Mouse (Mus musculus) kidney, postnatal 14 days (tissue): ENCODE results near the gene Rab10.

Experiments
- DNase-seq: peaks from one replicate; pipeline ENCODE4 v3.0.0; 2022; ENCODE audit warnings: mixed read lengths

The Rab10 gene

DNA sequence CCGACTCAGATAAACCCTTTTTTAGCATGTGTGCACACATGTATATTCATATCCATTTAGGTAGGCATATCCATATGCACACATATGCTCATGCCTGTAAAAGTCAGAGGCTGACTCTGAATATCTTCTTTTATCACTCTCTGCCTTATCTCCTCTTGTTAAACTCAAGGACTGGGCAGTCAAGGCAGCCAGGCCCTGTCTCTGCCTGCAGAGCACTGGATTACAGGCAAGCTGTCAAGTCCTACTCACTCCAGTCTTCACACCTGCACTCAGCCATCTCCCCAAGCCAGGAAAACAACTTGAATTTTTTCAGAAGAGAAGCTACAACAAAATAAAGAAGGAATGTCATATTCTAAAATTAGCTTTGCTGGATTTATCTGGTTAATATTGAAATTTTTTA lies 17.9 kb downstream of the Rab10 start:
- DNase-seq = no peak

DNA sequence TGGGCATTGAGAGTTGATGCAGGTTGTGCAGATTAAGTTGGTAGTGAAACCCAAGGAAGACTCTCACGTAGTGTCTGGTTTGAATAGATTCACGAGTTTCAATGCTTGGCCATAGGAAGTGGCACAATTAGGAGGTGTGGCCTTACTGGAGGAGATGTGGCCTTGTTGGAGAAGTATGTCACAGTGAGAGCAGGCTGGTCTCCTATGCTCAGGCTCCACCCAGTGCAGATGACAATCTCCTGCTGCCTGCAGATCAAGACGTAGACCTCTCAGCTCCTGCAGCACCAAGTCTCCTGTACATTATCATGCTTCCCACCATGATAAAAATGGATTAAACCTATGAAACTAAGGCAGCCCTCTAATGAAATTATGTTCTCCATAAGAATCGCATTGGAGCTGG lies 18.7 kb downstream of the Rab10 start:
- no peak for DNase-seq

DNA sequence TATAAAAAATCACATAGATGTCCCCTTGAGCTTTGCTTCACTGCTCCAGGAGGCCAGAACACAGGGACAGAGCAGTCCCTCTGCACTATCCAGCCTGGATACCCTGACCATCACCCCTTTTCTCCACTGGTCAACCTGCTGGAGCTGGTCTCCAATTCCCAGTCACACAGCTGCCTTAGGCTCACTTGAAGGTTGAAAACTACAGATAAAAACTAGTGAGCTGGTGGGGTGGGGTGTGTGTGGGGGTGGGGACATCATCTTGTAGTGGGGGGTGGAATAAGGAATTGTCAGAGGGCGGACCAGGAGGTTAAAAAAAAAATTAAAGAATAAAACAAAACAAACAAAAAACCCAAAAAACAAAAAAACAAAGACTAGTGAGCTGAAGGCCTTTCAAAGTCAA lies 21.3 kb downstream of the Rab10 start:
- no peak for DNase-seq

DNA sequence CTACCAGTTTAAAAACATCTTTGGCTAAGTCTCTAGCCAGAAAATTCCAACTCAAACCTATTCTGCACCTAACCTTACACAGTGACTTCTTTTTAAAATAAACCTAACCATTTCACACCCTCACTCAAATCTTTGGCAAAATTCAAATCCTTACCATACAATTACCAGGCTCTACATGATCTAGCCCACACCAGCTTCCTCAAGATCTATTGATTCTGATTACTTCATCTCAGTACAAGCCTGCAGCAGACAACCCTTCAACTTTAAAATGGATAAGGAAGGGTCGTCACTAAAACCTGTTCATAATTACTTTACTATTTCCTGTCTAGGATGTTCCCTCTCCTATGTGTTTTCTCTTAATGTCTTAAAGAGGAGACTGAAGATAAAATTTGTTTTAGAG lies 23.9 kb downstream of the Rab10 start:
- no peak for DNase-seq

DNA sequence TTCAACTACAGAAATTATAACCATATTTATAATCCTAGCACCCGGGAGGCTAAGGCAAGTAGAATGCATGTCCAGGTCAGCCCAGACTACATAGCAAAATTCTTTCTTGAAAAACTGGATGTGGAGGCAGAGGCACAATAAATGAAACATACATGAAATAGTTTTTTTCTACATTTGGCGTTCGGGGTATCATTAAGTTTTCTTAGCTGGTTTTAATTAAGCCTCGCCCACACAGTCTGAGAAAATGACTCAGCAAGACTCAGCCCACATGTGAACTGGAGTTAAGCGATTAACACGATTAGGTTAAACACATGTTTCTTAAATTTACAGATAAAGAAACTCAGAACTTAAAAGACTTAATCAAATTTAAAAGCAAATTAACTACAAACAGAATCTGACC lies 24.4 kb downstream of the Rab10 start:
- no peak for DNase-seq

DNA sequence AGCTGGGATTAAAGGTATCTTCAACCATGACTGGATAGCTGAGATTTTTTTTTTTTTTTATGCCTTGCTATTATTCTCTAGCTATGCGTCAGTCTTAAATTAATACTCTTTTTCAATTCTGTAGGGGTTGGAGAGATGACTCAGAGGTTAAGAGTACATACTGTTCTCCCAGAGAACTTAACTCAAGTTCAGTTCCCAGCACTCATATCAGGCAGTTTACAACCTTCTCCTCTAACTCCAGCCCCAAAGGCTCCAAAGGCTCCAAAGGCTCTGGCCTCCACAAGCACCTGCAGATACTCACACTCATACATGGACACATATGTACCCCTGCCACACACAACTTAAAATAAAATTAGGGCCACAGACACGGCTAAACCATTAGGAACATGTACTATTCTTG lies 25.3 kb downstream of the Rab10 start:
- DNase-seq = no peak

DNA sequence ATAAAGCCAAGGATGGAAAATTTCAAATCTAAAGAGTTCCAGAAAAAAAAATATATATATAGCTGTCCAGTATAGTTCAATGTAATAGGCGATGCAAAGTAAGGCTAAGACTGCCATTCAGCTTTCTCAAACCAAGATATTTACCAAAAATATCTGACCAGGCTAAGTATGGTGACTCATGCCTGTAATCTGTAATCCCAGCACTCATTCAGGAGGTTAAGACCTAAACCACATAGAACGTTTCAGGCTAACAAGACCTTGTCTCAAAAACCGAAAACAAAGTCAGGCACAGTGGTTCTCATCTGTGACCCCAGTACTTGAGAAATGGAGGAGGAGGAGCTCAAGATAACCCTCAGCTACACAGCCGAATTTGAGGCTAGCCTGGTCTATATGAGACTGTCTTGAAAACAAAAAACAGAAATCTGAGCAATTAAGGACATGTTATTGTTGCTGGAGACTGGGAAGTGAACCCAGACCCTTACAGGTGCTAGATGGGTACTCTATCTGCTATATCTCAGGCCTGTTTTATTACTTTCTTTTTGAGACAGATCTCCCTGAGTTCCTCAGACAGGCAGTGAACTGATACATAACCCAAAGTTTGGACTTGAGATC lies 25.8 kb downstream of the Rab10 start:
- no peak for DNase-seq

DNA sequence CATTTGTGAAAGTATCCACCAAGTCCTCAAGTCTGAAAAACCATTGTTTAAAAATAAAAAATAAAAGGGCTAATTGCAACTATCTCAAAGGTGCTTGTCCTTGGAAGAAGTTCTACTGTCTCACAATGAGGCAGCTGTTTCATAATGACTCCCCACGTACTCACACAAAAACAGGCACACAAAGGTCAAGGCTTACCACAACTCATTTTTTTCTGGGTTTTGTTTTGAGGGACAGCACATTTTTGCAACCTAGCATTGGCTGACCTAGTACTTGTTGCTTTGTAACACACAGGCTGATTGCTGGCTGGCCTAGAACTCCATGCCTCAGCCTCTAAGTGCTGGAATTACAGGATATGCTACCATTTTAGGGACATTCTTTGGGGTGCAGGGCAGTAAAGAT lies 26.8 kb downstream of the Rab10 start:
- DNase-seq = no peak

DNA sequence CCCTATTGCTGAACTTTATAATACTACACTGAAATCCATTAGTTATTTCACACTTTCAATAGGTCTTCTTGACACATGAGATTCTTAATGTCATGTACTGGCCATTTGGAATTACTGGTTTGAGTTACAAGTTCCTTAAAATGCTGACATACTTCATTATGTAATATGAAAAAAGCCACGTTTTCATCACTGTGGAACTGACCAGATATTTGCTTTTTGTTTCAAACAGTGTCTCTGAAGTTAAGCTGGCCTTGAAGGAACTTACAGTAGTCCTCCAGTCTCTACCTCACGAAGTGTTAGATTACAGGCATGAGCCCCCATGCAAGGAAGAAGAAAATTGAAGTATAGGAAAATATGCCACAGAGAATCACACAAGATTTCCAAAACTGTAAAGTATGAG lies 27.2 kb downstream of the Rab10 start:
- DNase-seq = no peak

DNA sequence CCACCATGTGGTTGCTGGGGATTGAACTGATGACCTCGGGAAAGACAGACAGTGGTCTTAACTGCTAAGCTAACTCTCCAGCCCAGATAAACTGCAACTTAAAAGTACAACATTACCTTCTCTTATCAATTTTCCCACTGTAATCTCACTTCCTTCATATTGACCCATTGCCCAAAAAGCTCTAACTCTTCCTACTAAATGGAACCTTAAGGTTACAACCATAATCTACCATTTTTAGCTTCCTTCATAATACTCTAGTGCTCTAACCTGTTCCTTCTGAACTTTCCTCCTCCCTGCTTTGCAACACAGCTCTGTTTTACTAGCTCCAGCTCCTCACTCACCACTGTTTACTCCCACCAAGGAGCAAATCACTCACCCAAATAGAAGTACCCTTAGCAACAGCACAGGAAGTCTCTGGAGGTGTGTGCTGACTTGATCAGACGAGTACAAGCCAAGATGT lies 30.9 kb downstream of the Rab10 start:
- no peak for DNase-seq

DNA sequence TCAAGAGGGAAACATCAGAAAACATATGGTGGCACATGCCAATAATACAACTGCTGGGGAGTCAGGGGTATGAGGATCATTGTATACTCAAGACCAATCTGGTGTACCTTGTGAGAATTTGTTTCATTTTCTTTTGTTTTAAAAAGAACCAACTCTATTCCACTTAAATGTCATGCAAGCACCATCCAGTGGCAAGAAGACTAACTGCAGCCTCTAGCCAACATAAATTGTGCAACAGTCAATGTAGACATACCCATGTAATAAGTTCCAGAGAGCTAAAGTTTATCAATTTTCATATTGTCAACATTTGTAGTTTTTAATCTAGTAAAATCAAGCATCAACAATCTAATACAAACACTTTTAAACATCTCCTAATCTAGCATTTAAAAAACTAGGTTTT lies 39.0 kb downstream of the Rab10 start:
- DNase-seq = no peak

DNA sequence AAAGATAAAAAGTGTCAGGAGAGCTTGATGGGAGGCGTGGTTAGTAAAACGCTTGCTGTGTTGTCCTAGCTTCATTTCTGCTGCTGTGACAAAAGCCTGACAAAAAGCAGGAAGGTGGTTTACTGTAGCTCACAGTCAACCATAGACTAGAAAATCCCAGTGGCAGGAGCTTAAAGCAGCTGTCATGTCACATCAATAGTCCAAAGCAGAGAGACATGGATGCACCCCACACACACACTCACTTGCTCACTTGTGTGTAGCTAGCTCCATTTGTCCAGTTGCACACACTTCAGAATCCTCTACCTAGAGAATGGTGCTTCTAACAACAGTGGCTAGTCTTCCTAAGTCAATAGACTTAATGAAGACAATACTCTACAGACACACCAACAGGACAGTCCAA lies 42.4 kb downstream of the Rab10 start:
- no peak for DNase-seq

DNA sequence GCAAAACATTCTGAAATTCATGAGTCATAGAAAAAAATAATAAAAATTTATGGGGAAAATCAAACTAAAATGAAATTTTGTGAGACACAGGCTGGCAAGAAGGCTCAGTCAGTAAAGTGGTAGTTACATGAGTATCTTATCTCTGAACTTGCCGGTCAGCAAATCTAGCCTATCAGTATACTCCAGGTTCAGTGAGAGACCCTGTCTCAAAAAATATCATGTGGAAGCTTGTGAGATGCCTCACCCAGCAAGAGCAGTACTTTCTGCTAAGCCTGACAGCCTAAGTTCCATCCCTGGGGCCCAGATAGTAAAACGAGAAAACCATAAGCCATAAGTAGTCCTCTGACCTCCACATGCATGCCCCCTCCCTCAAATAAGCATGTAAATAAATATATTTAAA lies 44.6 kb downstream of the Rab10 start:
- no peak for DNase-seq

DNA sequence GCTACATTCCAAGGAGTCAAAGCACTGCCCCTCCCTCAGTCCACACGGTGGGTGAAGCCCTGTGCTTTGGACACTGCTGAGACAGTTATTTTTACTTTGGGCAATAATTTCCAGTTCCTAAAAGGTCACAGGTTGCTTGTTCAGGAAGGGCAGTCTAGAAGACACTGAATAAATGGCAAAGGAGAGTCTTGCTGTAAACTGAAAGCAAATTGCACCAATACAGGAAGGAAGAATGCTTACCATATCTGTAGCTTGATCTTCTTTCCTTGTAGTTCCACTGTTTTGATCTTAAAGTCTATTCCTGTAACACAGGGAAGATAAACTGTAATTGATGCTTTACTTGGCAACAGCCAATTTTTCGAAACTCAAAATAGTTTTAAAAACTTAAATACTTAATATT lies 45.3 kb downstream of the Rab10 start:
- no peak for DNase-seq

DNA sequence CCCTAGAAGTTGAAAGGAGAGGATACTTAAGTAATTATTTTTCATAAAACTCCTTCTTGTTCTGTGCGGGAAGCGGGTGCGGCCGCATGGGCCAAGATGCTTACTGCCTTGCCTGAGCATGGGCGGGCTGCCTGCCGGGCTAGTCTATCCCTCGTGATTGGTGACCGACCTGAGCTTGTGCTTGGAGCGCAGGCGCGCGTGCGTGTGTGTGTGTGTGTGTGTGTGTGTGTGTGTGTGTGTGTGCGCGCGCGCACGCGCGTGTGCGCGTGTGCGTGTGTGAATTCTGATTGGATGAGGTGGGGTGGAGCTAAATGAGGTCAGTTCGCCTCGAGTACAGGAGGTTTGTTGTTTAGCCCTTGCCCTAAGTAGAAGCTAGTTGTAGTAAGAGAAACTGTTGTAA lies 48.2 kb downstream of the Rab10 start:
- no peak for DNase-seq

DNA sequence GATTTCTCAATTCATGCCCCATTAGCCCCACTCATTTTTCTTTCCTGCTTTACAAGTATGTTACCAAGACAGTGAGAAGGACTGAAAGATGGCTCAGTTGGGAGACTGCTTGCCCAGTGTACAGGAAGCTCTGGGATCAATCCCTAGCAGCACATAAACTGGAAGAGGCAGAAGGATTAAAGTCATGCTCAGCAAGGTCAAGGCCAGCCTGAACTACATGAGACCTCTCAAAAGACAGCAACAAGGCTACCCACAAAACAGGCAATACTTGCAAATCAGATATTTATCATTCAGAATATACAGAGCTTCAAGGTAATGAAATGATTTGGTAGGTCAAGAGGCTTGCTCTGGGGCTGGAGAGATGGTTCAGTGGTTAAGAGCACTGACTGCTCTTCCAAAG lies 53.8 kb downstream of the Rab10 start:
- no peak for DNase-seq

DNA sequence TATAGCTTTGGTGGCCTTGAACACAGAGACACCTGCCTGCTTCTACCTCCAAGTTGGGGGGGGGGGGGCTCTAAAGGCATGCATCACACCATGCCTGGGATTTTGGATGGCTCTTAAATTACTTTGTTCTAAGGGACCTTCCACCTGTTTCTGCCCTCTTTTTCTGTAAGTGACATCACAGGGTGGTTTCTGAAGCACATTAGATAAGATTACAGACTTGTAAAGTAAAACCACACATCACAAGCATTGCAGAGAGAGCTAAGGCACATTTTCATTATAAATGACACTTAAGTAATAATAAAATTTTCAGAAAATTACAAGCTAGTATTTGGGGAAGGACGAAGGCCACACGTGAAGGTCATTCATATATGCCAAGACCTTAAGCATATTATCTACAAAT lies 54.3 kb downstream of the Rab10 start:
- no peak for DNase-seq

DNA sequence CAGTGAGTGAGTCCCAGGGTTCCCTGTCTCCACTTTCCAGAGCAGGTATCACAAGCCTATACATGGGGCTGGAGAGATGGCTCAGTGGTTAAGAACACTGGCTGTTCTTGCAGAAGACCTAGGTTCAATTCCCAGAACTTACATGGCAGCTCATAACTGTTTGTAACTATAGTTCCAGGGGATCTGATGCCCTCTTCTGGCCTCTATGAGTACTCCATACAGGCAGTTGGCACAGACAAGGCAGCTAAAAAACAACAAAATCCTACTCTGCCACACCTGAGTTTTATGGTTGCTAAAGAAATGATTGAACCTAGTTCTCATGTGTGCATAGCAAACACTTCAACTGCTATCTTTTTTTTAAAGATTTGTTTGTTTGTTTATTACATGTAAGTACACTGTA lies 56.2 kb downstream of the Rab10 start:
- DNase-seq = no peak

DNA sequence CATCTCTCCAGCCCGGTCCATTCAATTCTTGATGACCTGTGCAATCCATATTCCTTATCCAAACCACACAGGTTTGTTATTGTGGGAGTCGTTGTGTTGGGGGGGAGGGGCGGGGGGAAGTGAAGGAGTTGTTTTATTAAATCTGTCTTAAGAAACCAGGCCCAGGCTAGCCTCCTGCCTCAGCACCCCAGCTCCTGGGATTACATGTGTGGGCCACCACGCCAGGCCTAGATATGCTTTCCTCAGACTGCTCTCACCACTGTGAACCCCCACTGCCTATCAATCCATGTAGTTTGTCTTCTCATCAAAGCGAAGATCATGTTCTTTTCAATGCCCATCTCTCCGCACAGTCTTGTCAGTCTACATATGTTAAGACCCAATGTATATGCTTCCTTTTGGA lies 63.7 kb downstream of the Rab10 start:
- DNase-seq = no peak

DNA sequence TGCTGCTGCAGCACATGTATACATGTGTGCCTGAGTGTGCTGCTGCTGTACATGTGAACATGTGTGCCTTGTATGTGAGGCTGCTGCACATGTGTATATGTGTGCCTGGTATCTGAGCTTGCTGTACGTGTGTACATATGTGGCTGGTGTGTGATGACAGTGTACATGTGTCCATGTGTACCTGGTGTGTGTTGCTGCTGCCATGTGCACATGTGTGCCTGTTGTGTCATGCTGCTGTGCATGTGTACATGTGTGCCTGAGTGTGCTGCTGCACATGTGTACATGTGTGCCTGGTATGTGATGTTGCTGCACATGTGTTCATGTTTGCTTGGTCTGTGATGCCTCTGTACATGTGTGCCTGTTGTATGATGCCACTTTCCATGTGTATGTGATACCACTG lies 70.2 kb downstream of the Rab10 start:
- no peak for DNase-seq

DNA sequence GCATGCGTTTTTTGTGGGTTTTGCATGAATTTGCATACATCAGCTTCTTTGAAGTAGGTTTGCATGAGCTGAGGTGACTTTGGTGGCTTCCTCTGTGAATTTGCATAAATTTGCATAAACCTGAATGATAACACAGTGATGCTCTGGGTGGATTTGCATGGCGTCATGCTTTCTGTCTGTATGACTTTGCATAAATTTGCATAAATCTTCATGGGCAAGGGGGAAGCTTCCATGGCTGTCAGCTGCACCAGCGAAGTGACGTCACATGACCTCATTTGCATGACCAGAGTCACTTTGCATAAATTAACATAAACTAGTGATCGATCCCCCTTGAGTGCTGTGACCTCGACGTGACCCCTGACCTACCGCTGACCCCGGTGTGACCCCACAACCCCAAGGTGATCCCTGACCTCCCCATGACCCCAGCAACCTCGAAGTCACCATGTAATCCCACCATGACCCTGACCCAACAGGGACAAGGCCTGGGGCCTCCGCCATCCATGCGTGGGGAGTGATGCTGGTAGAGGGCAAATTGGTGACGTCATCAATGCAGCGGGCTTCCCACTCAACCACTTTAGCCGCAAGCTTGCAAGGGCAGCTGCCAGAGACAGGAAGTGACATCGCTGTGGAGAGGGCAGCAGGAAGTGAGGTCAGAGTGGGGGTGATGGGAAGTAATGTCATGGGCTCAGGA lies 71.3 kb downstream of the Rab10 start:
- no peak for DNase-seq

DNA sequence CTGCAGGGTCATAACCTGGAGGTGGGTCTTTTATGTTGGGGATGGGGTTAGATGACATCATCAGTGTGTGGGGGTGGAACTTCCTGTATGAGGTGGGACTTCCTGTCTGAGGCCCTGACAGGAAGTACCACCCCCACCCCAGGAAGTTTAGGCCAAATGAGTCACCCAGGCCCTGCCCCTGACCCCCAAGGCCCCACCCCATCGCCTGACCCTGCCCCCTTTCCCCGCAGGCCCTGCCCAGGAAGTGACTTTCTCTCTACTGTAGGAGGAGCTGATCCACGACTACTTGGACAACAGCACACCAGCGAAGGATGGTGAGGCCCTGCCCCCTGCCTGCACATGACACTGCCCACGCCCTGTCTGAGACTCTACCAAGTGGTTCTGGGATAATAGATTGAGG lies 72.0 kb downstream of the Rab10 start:
- DNase-seq = no peak

DNA sequence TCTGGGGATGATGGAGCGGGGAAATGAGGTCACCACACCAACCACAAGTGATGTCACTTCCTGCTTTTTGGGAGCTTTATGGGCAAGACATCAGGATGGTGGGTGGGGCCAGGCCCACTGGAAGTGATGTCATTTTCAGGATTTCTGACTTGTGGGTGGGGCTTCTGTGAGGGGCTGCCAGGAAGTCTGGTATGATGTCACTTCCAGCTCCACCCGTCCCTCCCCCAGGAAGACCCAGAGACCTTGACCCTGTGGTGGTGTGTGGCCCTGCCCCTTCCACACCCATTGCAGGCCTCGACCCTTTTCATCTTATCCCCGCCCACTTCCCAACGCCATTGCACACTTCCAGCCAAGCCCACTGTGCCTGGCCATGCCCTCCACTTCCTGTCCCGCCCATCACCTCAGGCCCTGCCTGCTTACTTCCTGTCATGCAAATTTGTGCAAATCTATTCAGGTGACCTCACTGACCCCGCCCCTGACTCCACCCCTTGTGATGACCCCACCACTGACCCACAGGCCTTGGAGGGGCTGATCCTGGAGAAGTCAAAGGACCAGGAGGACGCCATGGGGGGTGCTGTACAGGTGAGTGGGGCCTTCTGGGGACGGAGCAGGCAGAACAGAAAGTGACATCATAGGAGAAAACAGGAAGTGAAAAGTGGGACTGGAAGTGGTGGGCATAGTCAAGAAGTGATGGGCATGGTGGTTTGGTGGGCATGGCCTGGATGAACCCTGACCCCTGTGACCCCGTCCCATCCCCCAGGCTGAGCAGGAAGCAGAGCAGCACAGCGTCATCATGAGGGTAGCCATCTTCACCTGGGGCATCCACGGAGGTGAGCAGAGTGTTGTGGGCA lies 72.7 kb downstream of the Rab10 start:
- DNase-seq = peak; percentile 23

DNA sequence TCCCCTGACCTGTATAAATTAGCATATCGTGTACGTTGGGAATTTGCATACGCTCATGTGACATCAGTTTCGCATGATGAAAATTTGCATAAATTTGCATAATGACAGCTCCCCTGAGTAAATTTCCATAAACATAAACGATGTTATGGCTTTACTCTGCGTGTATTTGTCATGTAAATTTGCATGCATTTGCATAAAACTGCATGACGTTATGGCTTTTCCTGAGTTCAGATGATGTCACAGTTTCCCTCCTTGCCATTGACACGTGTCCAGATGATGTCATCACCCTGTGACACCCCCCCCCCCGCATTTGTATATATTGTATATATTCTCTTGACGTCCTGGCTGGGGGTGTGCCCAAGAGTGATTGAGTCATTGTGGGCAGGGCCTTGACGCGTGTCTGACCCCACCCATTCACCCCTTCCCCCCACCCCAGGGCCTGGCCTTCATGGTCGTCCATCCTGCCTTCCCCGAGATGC lies 73.6 kb downstream of the Rab10 start:
- DNase-seq = no peak
